Mouse (Mus musculus): Measurements from ENCODE around the gene Magi1.

Magi1 gene

DNA sequence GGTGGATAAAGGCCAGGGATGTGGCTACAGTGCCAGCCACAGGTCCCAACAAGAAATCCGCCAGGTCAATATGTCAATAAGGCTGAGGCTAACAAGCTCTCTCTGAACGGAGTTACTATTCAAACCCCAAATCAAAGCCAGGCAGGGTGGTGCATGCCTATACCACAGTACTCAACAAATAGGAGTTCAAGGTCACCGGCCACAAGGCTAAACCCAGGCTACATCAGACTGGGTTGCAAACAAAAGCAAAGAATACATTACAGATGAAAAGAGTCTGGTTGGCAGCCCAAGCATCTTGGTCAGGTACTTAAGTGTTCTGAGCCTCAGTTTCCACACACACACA is 25.9 kb downstream of the Magi1 start:
- in situ Hi-C loops (cut with MseI, MboI), result no loop called here

DNA sequence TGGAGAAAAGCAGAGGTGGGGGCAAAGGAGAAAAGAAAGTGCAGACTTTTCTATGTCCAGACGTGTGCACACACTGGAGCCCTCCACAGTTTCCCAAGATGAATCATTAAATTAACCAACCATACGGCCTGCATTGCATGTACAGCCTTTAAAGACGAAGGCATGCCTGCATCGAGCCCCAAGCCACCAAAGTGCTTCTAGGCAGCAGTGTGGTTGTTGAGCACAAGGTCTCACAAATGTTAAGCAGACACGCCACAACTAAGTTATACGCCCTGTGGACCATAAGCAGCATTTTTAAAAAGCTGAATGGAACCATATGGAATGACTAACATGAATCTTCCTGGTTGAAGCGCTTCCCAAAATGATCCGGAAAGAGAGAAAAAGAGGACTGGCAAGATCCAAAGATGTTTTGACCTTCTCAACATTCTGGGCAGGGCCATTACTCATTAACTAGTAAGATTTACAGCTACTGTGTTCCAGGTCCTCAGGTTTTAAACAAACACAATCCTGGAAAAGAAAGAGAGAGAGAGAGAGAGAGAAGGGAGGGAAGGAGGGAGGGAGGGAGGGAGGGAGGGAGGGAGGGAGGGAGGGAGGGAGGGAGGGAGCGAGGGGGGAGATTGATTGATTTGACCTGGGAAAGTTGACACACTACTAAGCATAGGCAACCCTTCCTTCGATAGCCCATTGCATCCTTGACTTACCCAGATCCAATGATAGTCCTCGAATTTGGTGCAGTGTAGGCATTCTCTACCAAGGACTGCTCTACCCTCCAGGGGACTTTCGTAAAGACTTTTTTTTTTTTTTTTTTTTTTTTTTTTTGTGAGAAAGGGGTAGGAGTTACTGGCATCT is 26.5 kb downstream of the Magi1 start:
- in situ Hi-C loops (cut with MseI, MboI), result no loop called here

DNA sequence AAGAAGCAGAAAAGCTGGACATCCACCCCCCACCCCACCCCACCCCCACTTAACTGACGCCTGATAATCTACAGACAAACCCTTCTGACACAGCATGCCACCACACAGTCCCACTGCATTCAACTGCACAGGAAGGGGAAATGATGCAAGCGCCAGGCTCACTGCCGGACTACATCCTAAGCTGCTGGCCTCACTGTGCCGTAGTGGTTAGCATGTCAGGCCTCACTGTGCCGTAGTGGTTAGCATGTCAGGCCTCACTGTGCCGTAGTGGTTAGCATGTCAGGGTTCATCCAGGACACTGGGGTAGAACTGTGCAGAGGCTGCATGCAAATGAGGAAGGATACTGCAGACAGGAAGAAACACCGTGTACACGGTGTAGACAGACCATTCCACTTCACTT is 29.8 kb downstream of the Magi1 start:
- in situ Hi-C loops (cut with MseI, MboI), result no loop called here

DNA sequence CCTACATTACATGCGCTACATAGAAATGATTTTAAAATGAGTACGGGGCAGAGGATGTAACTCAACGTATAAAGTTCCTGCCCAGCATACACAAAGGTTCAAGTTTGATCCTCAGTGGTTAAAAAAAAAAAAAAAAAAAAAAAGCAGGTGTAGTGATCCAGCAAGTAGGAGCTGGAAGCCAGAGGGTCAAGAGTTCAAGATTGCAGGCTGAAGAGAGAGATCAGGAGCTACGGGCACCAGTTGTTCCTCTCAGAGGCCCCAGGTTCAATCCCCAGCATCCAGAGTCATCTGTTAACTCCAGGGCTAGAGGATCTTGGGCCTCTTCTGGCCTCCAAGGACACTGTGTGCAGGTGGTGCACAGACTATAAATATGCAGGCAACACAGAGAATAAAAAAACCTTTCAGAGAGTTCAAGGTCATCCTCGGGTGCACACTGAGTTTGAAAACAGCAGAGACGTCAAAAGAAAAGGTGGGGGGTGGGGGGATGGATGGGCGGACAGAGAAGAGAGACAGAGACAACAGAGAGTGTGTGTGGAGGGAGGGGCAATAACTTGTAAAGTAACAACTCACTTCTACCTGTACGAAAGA is 32.3 kb downstream of the Magi1 start:
- in situ Hi-C loops (cut with MseI, MboI), result no loop called here

DNA sequence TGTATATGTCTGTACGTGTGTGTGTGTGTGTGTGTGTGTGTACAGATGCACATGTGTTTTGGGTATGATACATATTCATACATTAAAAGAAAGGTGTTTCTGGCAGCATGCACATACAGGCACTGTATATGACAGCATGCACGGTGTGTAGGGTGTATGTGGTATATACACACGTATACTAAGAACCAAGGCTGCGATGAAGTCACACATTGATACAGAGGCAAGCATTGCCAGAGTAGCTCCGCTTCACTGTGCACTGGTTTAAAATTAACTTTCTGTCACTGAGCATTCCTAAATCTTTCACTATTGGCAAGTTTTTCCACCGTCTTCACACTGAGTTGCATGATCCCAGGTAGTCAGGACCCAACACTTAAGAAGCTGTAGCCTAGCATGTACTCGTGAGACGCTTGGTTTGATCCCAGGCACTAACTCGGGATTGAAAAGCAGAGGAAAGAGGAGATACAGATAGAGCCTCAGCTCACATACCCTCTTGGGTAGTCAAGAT is 34.4 kb downstream of the Magi1 start:
- in situ Hi-C loops (cut with MseI, MboI), result no loop called here

DNA sequence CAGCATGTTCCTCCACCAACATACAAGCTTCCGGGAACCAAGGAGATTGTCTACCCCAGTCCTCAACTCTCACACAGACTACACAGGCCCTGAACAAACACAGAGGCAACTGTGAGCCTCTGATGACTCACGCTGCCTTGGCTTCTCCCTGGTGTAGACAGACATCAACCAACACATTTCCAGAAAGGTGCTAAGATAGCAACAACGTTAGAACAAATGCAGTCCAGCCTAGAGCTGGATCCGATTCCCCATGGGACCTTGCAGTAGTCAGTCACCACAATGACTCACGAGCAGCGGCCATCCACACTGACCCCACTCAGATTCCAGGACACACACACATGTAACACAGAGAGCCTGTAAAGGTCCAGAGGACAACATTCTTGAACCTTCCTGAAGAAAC is 42.5 kb downstream of the Magi1 start:
- in situ Hi-C loops (cut with MseI, MboI), result no loop called here

DNA sequence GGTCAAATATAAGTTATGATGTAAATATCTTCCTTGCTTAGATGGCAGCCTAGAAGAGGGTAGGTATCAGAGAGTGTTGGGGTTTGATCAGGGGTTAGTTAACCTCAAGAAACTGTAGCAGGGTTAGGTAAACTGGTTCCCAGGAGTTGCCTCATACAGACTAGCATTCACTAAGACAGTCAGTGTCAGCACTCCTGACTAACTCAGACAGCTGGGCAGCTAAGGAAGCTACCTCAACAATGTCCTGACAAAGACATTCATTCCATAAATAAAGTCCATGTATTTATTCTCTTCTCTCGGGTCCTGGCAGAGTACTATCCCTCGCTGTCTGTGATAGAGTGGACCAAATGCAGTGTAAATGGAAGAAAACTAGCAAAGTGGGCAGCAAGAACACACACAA is 45.1 kb downstream of the Magi1 start:
- in situ Hi-C loops (cut with MseI, MboI), result no loop called here

DNA sequence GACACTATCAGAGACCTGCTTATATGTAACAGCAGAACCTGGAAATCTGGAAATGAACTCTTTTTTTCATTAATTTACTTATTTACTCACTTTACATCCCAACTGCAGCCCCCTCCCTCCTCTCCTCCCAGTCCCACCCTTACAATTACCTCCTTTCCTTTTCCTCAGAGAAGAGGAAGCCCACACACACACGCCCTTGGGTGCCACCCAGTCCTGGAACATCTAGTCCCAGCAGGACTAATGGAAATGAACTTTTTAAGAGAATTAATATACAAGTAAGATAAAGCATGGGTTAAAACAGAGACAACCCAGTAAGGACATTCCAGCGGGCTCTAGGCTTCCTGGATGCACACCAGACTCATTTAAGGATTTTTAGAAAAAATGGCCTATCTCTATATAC is 46.8 kb downstream of the Magi1 start:
- in situ Hi-C loops (cut with MseI, MboI), result no loop called here

DNA sequence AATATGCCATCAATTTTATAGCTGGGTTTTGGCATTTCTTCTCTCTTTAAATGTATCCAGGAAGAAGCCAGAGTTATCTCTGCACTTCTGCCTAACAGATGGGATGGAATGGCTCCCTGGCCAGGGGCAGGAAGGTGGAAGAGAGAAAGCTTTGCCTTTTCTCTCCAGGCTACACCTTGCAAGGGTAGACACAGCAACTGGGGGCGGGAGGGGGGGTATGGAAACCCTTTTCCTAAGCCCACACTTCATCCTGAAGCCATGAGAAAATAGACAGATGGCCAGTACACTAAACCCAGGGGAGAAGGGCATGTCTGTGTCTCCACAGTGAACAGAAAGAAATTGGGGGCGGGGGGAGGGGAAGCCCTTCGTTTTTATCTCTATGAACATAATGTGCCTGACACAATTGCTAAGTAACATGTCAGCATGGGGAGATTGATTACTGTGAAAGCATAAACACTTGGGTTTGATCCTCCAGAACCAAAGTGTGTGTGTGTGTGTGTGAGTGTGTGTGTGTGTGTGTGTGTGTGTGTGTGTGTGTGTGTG is 51.4 kb downstream of the Magi1 start:
- in situ Hi-C loops (cut with MseI, MboI), result no loop called here

DNA sequence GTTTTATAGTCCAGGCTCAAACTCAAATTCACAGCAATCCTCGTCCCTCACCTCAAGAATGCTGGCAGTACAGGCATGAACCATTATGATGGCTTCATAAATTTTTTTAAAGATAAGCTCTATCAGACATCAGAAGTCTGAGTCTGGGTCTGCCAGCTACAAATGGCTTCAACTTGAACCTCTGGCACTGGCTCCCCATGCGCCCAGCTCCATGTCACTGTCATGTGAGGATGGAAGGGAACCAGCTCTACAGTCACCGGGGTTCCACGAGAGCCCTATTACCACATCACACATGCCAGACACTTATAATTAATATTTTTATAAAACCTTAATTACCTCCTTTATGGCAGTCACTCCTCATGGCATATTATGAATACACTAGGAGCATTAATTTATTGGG is 51.9 kb downstream of the Magi1 start:
- in situ Hi-C loops (cut with MseI, MboI), result no loop called here

DNA sequence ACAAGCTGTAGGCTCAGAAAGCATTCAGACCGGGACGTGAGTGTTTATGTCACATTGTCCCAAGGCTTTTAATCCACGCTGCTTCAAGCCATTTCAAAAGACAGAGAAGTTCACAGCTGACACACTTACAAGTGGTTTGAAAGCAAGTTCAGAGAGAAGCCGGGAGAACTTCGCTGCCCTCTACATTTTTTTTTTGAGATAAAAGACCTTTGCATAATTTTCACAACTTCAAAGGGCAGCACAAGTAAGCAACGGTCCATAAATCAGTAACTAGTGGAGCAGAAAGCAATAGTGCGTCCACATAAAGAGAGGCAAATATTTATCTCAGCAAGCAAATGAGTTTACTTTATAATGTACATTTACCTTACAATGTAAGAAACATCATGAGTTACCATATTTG is 52.4 kb downstream of the Magi1 start:
- in situ Hi-C loops (cut with MseI, MboI), result no loop called here

DNA sequence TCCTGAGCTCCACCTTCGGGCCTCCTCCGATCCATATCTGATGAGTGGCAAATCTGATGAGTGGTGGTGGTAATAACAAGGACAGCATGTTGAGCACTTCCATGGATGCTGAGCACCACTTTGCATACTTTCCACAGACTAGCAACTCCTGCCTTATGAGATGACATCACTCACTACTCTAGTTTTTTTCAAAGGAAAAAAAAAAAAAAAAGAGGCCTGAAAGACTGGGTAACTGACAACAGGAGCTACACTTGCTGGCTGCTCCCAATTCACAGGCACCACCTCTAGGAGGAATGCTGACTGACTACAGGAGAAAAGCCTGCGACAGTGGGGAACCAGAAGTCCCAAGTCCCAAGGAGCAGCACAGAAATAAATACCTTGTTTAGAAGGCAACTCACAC is 52.8 kb downstream of the Magi1 start:
- in situ Hi-C loops (cut with MseI, MboI), result no loop called here

DNA sequence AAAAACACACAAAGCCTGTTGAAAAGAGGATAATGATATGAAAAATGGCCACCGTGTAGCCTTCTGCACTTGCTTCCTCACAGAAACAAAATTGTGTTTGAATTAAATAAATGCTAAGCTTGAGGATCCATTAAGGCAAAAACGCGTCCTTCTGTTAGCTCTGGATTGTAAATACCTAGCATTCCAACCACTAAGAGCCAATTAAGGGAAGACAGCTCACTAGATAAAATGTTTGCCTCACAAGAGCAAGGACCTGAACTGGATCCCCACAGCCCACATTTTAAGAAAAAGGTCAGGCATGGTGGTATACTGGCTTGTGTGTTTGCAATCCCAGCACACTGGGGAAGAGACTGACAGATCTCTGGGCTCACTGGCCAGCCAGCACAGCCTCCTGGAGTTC is 53.6 kb downstream of the Magi1 start:
- in situ Hi-C loops (cut with MseI, MboI), result no loop called here

DNA sequence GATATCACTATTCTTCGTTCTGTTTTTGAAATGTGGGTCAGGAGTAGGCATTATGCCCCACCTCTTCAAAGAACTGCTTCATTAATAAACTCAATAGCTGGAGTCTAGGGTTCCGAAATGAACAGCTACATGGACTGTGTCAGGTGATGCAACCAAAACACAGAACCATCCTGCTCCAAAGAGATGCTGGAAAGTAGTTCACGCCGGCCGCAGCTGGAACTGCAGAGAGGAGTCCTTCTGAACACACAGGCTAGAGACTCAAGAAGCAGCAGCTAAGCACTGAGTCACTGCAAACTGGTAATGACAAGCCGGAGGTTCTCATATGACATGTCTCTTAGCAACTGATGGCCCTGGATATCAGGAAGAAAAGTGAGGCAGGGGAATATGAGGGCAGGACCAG is 57.5 kb downstream of the Magi1 start:
- in situ Hi-C loops (cut with MseI, MboI), result no loop called here

DNA sequence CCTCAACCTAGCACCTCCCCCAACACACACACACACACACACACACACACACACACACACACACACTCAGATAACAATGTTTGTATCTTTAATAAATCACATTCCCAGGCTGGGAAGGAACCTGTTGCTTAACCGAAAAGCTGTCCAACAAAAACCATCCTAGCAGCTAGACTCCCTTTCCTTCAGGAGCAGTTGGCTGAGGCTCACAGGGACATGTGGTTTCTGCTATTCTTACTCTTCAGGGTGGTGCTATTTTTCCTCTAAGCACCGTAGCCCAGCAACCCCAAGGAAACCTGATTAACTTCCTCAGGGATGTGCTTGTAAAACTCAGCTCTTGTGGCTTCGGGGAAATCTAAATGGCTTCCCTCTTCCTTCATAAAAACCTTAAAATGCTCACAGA is 57.9 kb downstream of the Magi1 start:
- in situ Hi-C loops (cut with MseI, MboI), result no loop called here

DNA sequence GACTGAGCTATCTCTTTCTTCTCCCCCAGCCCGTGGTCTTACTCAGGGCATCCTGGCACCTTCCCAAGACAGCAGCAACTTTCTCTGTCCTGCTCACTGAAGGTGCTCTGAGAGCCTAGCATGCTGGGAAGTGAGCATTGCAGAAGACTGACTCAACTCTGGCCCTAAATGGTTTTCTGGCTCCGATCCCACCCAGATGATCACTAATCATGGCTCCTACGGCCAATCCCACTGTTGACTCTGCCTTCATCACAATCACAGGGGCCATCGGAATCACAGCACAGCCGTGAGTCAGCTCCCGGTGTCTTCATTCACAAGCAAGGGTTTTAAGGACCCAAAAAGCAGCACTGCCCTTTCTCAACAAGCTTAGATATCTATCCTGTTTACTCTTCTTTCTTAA is 58.6 kb downstream of the Magi1 start:
- in situ Hi-C loops (cut with MseI, MboI), result no loop called here

DNA sequence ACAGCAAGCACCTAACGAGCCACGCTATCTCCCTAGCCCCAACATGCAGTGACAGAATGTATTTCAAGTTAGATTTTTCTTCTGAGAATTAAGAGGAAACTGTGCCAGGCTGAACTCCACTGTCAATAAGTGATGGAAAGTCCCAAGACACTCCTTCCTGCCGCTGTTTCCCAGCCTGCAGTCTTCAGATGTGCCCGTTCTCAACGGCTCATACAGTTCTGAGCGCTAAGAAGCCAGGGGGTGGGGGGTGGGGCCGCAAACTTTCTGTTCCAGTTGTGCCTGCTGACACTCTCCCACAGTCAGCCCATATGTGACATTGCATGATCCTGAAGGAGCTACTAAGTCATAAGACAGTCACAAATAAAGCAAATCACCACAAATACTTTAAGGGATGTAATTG is 61.5 kb downstream of the Magi1 start:
- in situ Hi-C loops (cut with MseI, MboI), result no loop called here

DNA sequence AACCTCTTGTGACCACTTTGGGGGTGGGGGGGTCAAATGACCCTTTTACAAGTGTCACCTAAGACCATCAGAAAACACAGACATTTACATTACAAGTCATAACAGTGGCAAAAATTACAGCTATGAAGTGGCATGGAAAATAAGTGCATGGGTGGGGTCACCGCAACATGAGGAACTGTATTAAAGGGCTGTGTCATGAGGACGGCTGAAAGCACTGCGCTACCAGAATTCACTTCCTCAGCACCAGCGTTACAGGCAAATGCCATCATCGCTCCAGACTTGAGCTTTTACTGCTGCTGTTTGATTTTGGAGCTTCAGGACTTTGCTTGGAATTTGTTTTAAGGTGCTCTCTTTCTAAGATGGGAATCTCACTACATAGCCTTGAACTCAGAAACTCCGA is 62.0 kb downstream of the Magi1 start:
- in situ Hi-C loops (cut with MseI, MboI), result no loop called here

DNA sequence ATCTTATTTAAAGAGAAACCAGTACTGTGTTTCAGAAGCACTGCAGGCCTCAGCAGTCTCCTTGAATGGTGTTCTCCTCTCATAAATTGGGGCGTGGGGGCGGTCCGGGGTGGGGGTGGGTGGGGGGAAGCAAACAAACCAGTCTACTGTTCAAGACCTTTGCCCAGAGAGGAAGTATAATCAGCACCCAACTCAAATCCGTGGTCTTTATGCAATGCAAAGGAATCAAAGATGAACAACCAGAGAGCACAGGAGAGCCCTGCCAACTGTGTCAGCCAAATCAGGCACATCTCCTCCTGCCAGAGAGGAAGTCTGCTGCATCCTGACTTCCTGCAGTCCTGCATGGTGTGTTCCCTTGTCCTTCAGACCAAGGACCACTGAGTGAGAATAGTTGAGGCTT is 65.6 kb downstream of the Magi1 start:
- in situ Hi-C loops (cut with MseI, MboI), result no loop called here

DNA sequence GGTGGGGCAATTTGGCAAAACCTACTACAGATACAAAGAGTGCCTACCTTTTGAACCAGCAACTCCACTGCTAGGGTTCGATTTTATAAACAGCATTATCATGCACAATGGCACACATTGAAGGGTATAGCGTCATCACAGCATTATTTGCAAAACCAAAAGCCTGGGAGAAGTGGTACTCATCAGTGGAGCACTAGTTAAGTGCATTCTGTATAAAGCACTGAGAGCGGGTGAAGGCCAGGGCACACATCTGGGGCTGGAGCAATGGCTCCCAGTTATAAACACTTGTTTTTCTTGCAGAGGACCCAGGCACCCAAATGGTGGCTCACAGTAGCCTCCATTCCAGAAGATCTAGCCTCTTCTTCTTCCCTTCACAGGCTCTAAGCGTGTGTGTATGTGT is 67.9 kb downstream of the Magi1 start:
- in situ Hi-C loops (cut with MseI, MboI), result no loop called here

DNA sequence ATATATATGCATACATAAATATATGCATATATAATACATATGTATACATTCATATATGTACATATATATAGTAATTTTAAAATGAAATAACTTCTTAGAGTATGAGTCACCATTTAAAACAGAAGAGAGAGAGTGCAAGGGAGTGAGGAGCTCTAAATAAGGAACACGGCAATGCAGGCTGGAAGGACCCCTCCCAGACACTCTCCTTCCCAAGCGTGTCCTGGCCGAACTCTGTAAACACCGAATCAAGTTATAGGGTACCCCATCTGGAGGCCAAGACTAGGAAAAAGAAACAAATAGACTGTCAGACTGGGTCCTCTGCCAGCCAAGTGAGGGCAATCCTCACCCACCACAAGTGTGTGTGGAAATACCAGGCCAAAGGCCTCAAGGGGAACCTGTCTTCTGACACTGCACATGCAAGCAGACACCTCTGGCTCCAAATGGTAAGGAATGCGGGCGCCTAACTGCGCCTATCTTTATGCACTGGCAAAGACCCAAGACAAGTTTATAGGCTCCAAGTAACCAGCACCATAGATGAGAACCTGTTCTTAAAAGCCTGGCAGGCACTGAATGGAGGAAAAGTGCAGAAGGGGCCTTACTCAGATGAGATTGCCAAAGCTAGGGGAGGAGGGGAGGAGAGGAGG is 68.7 kb downstream of the Magi1 start:
- in situ Hi-C loops (cut with MseI, MboI), result no loop called here

DNA sequence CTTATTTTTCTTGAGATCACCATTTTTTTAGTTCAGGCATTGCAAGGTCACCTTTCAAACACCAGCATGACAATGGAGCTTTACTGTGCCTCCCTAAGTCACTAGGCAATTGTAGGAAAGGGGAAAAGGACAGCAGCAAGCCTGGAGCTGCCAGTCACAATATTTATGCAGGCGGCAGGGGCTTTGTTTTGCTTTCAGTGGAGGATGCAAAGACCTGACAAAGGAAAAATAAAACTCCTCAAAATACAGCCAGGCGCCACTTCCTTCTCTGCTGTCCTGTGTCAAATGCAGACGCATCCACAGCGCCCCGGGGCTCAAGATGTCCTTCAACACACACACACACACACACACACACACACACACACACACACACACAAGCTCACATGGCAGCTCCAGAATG is 77.8 kb downstream of the Magi1 start:
- in situ Hi-C loops (cut with MseI, MboI), result no loop called here

DNA sequence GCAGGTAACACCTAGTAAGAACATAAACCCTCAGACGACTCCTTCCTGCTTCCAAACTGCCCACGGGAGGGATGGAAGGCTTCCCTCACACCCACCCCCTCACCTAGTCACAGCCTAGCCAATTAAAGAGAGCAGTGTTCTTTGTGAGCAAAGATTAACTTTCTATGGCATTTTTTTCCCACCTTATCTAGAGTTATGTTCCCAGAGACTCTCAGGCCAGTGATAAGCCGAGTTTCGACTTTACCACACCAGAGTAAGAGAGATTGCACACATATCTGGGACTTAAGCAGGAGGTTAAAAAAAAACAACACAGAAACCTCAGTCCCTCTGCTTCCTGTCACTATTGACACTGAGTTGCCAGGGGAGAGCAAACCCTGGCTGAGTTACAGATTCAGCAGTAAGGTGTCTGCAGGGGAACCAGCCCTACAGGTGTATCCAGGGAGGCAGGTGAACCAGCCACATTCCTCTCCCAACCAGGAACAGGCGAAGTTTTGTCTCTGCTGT is 80.0 kb downstream of the Magi1 start:
- in situ Hi-C loops (cut with MseI, MboI), result no loop called here

Measured in mouse trophoblast stem cell (cell line).